Mouse (Mus musculus) C2C12 (cell line): ENCODE data around the gene Tmco4. TPM values are rescaled to one million over a fixed set of nuclear protein-coding genes. Genes with fewer than 3 reads are reported as not detected.

ENCODE experiments used
- H3K27me3 ChIP-seq: one replicate; pipeline ENCODE4 v1.6.1; 2011; ENCODE audit not compliant: control insufficient read depth, insufficient read depth, insufficient read length
- H3K36me3 ChIP-seq: one replicate; pipeline ENCODE4 v1.6.1; 2011; ENCODE audit not compliant: control insufficient read depth, insufficient read depth
- H3K4me3 ChIP-seq: one replicate; pipeline ENCODE4 v1.5.1; 2011; ENCODE audit warnings: mild to moderate bottlenecking, control low read depth; ENCODE audit not compliant: poor library complexity, insufficient read depth, severe bottlenecking
- H3K79me2 ChIP-seq: one replicate; pipeline ENCODE4 v1.6.1; 2011; ENCODE audit not compliant: control insufficient read depth, insufficient read depth
- H3K79me3 ChIP-seq: one replicate; pipeline ENCODE4 v1.6.1; 2011; ENCODE audit warnings: low read depth, control low read depth
- H3ac ChIP-seq: one replicate; pipeline ENCODE3; 2011; ENCODE audit warnings: low read depth; ENCODE audit not compliant: control insufficient read depth, insufficient read length
- CEBPB ChIP-seq: IDR thresholded peaks from one replicate; pipeline ENCODE4 v1.6.1; 2011; ENCODE audit warnings: low read depth, mild to moderate bottlenecking, control low read depth, moderate library complexity
- CTCF ChIP-seq: IDR thresholded peaks from one replicate; pipeline ENCODE4 v1.5.1; 2011; ENCODE audit not compliant: control insufficient read depth, insufficient read depth, insufficient read length
- FOSL1 ChIP-seq: IDR thresholded peaks from one replicate; pipeline ENCODE4 v1.8.0; 2011; ENCODE audit warnings: mild to moderate bottlenecking, low read length; ENCODE audit not compliant: poor library complexity, insufficient read depth, severe bottlenecking
- MAX ChIP-seq: IDR thresholded peaks from one replicate; pipeline ENCODE4 v1.6.1; 2011; ENCODE audit warnings: mild to moderate bottlenecking, control low read depth
- MYOD1 ChIP-seq: IDR thresholded peaks from one replicate; pipeline ENCODE4 v1.6.1; 2011; ENCODE audit warnings: low read depth; ENCODE audit not compliant: control insufficient read depth, insufficient read length
- MYOG ChIP-seq: IDR thresholded peaks from one replicate; pipeline ENCODE4 v1.6.1; 2011; ENCODE audit not compliant: control insufficient read depth, insufficient read length; ENCODE audit errors: extremely low read depth
- USF1 ChIP-seq: IDR thresholded peaks from one replicate; pipeline ENCODE4 v1.6.1; 2011; ENCODE audit warnings: low read depth, mild to moderate bottlenecking, control low read depth, moderate library complexity
- polyA plus RNA-seq: library from polyadenylated mRNA; unstranded; fragments of >200 nt; fragmentation: generic; extraction: Trizol; gene quantifications from one replicate; pipeline ENCODE4 v1.2.1, GENCODE M21; 2012; ENCODE audit warnings: missing spikeins

The Tmco4 gene
- polyA plus RNA-seq, 1 experiment: 1.8 TPM

- TF ChIP-seq USF1 (no peak), CTCF (no peak), FOSL1 (no peak), MYOD1 (no peak), MAX (no peak), MYOG (no peak), CEBPB (no peak)
- H3K36me3 ChIP-seq: no peaks in the 10 kb centered on the region
- no peaks in the 10 kb centered on the region for H3K79me2 ChIP-seq
- H3K27me3 ChIP-seq: peaks cover 31% of the 10 kb centered on the region
- no peak overlapping the region for H3K4me3 ChIP-seq
- H3ac ChIP-seq: no peak overlapping the region
- no peaks in the 10 kb centered on the region for H3K79me3 ChIP-seq
Observed at GRCm38 (mm10) chr4:139055744-139056143, 83.1 kb downstream of the Tmco4 start.

- Histone ChIP-seq H3K79me2 (no peaks in the 10 kb centered on the region), H3K27me3 (peaks cover 24% of the 10 kb centered on the region), H3K4me3 (no peak overlapping the region), H3ac (no peak overlapping the region), H3K79me3 (no peaks in the 10 kb centered on the region), H3K36me3 (no peaks in the 10 kb centered on the region)
- TF ChIP-seq MAX: no peak
Observed at GRCm38 (mm10) chr4:139057291-139057690, 84.6 kb downstream of the Tmco4 start.

- Histone ChIP-seq H3K27me3 (peaks cover 24% of the 10 kb centered on the region), H3K79me2 (no peaks in the 10 kb centered on the region), H3K79me3 (no peaks in the 10 kb centered on the region), H3K4me3 (no peak overlapping the region), H3ac (no peak overlapping the region), H3K36me3 (no peaks in the 10 kb centered on the region)
- no peak for TF ChIP-seq MYOD1
- no peak for TF ChIP-seq CEBPB
- TF ChIP-seq USF1: no peak
- no peak for TF ChIP-seq MYOG
- TF ChIP-seq CTCF: no peak
- no peak for TF ChIP-seq FOSL1
- no peak for TF ChIP-seq MAX
Observed at GRCm38 (mm10) chr4:139058029-139058428, 85.3 kb downstream of the Tmco4 start.

GRCm38 (mm10) chr4:139059569-139059968 lies 86.9 kb downstream of the Tmco4 start:
- Histone ChIP-seq H3ac (no peak overlapping the region), H3K4me3 (no peak overlapping the region), H3K27me3 (peaks cover 23% of the 10 kb centered on the region), H3K79me2 (no peaks in the 10 kb centered on the region), H3K79me3 (no peaks in the 10 kb centered on the region), H3K36me3 (no peaks in the 10 kb centered on the region)
- TF ChIP-seq MYOD1 (no peak), CTCF (no peak), CEBPB (no peak), FOSL1 (no peak), MAX (no peak), USF1 (no peak)

GRCm38 (mm10) chr4:139064831-139065230 lies 92.1 kb downstream of the Tmco4 start:
- H3K79me2 ChIP-seq: no peaks in the 10 kb centered on the region
- no peaks in the 10 kb centered on the region for H3K36me3 ChIP-seq
- H3K4me3 ChIP-seq: no peak overlapping the region
- no peak overlapping the region for H3ac ChIP-seq
- H3K27me3 ChIP-seq: peaks cover 33% of the 10 kb centered on the region
- no peaks in the 10 kb centered on the region for H3K79me3 ChIP-seq
- TF ChIP-seq MYOG (no peak), CTCF (no peak), CEBPB (no peak), FOSL1 (no peak), MAX (no peak), MYOD1 (no peak), USF1 (no peak)

- Histone ChIP-seq H3K4me3 (no peak overlapping the region), H3K79me2 (no peaks in the 10 kb centered on the region), H3K36me3 (no peaks in the 10 kb centered on the region), H3K79me3 (no peaks in the 10 kb centered on the region), H3K27me3 (peaks cover 46% of the 10 kb centered on the region), H3ac (no peak overlapping the region)
- TF ChIP-seq CTCF (no peak), MAX (no peak), MYOD1 (no peak), CEBPB (no peak), USF1 (no peak), FOSL1 (no peak), MYOG (no peak)
Observed at GRCm38 (mm10) chr4:139068287-139068686, 95.6 kb downstream of the Tmco4 start.
